Mouse (Mus musculus) layer of hippocampus, adult 8-10 months (tissue): ENCODE measurements at regions not wholly inside any gene's neighbourhood (a gene's known extent, or its start where the extent isn't known, plus 50 kb on each side); places are given as distances from the start of the nearest gene placed in this dataset.
"Not testable (repeated sequence)": the region's sequence is repeated elsewhere in the genome, so short reads cannot be mapped to it uniquely, and the experiment has no call there.

Experiments used
- DNase-seq, 2 experiments: peaks; one replicate each; pipeline ENCODE4 v3.0.0; 2022; ENCODE audit warnings: low spot score in 2 of 2
- microRNA-seq, 2 experiments: library from miRNA; unstranded; fragments of <30 nt; microRNA quantifications; one replicate each; pipeline ENCODE4 v1.2.0; 2022

- DNase-seq: no peak
Measured at GRCm38 (mm10) chr11:92228855-92229254, 651.5 kb upstream of the Kif2b start.

DNA sequence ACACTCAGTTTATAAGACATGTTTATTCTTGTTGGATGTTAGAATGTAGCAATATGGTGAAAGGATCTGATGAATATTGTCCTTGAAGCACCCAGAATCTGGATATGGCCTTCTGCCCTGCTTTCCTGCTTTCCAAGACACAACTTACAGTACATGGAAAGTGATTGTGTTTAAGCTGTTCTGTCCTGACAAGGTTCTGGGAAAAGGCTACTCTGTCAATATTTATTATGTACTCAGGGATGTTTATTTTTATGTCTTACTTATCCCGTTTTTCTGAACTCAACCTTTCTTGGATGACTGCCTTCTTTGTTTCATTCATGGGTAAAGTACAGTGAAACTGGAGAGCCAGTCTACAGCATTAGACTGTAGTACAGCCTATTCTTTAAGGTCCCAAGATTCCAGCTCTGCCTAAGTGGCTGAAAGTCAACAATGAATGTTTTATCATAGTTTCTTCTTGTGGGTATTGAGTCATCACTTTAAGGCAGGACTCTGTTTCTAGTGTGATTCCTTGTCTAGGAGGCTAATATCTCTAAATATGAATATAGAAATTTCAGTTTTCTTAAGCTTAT lies 631.7 kb upstream of the Kif2b start:
- DNase-seq: no peak

- DNase-seq: not testable (repeated sequence)
Measured at GRCm38 (mm10) chr11:92178393-92178792, 601.0 kb upstream of the Kif2b start.

DNA sequence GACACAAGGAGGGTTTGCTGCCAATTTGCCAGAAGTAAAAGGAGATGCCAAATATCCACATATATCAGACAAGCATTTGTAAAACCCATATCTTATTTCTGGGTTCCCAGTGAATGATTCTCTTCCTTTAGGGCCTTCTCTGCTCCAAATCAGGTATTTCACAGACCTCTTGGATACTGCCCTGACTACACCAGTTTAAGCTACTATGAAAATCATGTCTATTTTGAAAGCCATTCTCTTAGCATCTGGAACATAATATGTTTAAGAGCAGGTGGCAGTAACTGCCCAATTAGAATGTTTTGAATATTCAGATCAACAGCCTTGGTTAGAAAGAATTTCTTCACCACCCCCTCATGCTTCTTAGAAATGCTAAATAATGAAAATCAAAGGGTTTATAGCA lies 575.8 kb upstream of the Kif2b start:
- no peak for DNase-seq

DNA sequence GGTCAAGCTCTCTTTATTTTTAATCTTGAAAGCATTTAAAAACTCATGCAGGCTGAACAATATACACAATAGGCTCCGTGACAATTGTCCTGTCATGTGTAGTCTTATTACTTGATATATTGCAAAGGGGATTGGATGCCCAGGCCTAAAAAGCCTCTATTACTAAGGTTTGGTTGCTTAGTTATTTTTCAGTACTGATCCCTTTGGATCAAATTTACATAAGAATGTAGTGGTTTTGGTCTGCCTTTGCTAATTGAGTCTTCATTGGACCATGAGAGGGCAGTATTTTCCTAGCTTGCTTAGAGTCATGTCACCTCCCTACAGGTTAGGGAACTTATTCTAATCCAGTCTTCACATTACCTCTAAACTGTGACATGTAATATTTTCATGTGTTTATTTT lies 558.3 kb upstream of the Kif2b start:
- DNase-seq: no peak

DNA sequence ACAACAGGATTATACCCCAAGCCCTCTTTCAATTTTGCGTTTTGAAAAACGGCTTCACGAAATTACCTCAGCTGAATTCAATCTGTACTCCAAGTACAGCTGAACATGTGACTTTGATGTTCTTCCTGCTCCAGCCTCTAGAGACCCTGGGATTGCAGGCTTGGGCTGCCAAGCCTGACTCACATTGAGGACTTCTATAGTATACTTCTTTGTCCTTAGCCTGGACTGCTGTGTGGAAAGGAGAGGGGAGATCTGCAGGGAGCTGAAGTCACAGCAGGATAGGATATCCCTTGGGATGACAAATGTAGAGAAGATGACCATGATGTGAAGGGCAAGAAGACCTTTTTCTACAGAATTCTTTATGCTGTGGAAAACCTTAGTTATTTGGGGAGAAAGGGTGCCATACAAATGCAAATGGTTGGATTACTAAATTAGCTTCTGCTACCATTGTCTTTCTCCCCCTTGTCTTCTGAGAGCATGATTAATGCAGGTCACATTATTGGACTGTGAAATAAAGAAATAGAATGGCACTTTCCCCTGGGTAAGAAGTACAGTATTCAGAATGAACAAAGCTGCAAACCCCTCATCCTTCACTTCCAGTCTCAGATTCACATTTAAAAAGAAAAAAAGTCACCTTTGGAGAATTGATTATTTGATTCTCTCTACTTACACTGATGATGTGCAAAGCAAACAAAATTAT lies 557.7 kb upstream of the Kif2b start:
- DNase-seq: no peak

DNA sequence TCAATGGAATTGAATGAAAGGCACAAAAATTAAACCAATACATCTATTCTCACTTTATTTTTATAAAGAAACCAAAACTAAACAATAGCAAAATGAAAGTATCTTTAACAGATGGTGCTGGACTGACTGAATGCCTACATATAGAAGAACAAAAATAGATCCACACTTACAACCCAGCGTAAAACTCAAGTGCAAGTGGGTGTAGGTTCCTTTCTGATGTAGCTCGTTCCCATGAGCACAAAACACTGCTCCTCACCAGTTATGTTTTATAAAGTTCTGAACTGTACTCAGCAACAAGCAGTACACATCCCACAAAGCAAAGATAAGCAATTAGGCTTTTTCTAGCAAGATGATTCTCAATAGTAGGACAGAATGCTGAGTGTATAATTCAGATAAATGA lies 507.4 kb upstream of the Kif2b start:
- no peak for DNase-seq

DNA sequence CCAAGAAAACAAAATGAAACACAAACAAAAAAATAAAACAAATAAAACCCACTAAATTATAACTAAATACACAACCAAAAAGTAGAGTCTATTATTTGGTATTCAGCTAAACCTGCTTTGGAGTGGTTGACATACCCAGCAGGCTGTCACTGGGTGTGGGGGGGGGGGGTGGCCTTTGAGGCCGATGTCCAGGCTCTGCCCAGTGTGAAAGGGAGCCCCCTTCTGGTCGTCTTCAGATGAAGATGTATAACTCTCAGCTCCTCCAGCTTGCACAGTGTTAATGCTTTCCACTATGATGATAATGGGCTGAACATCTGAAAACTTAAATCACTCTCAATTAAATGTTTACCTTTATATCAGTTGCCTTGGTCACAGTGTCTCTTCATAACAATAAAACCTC lies 464.3 kb upstream of the Kif2b start:
- DNase-seq: no peak

- no peak for DNase-seq
Measured at GRCm38 (mm10) chr11:92040161-92040560, 462.8 kb upstream of the Kif2b start.

DNA sequence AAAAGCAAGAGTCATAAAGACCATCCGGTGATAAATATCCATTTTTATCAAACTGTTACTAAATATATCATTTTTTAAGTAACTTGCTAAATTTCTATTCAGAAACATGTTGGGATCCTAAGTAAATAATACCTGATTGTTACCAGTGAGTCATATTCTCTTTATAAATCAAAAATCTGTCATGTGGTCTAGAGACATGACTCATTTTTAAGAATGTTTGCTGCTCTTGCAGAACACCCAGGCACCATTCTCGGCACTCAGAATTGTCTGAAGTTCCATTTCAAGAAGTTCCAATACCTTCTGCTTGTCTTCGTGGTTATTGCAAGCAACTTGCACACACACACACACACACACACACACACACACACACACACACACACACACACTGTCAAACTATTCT lies 441.1 kb upstream of the Kif2b start:
- DNase-seq: no peak

GRCm38 (mm10) chr11:92011284-92011683 lies 433.9 kb upstream of the Kif2b start:
- peak; percentile 3 to 10 for DNase-seq

GRCm38 (mm10) chr11:91995524-91995923 lies 418.2 kb upstream of the Kif2b start:
- DNase-seq: no peak

DNA sequence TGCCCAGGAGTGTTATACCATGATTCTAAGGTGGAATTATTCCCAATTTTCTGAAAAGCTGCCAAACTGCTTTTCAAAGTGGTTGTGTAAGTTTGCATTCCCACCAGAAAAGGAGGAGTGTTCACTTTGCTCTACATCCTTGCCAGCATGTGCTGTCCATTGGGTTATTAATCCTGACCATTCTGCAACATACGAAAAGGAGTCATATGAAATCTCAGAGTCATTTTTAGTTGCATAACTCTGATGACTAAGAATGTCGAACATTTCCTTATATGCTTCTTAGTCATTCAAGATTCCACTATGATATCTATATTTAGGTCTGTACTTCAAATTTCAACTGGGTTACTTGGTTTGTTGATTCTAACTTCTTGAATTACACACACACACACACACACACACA lies 392.2 kb upstream of the Kif2b start:
- no peak for DNase-seq

DNA sequence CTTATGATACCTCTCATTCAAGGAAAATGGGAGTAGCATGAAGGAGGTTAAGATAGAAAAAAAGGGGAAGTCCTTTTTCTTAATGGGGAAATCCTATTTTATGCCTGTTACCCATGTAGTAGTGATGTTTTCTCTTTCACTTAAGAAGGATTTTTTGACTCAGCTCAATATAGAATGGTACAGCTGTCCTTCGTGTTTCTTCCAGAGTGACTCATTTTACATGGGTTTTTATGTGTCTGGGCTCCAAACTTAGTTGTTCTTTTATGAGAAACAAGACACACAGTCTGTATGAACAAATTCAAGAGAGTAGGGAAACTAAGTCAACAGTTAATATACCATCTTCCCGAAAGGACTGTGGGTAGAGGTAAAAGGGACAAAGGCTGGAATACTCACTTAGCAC lies 367.0 kb upstream of the Kif2b start:
- no peak for DNase-seq

Small RNA genes lying in the stretch of these regions (microRNA-seq; reads per million reads assigned to microRNA genes)
- 0 reads per million in 2 experiments for gene Gm22702
